Mouse (Mus musculus): Measurements from ENCODE around the gene Swi5.

- TF ChIP-seq HCFC1 (IDR thresholded peaks at IDR 0.05; ENCODE audit: borderline replicate concordance, insufficient read depth, low read length) (no peak), MAFK (IDR thresholded peaks at IDR 0.05; ENCODE audit: insufficient read depth, low read depth, low read length) (no peak), ZC3H11A (IDR thresholded peaks at IDR 0.05; ENCODE audit: borderline replicate concordance, low read depth, low read length) (no peak)
Measured at GRCm38 (mm10) chr2:32295285-32295684, 7.4 kb upstream of the Swi5 start.

All from ES-E14 (cell line).